Mouse (Mus musculus): ENCODE data around the gene Kcnd2.
A peak's percentile ranks its signal among the peaks of the same experiment; 100 is the strongest.
"Not testable (repeated sequence)": the region's sequence is repeated elsewhere in the genome, so short reads cannot be mapped to it uniquely, and the experiment has no call there.

The Kcnd2 gene

GRCm38 (mm10) chr6:21215491-21216191 is at the start of gene Kcnd2:
Kcnd2 (plus strand) TSS chr6:21215503.
- DNase-seq, result no peak

GRCm38 (mm10) chr6:21166611-21167010 is 48.7 kb upstream of the Kcnd2 start:
- no peak for DNase-seq

- DNase-seq, result no peak
Measured at GRCm38 (mm10) chr6:21195341-21195740, 20.0 kb upstream of the Kcnd2 start.

- DNase-seq, result peak; percentile 80
Measured at GRCm38 (mm10) chr6:21213865-21214672, 1.2 kb upstream of the Kcnd2 start.

GRCm38 (mm10) chr6:21214673-21215490 is 421 bp upstream of the Kcnd2 start:
- peak; percentile 82 for DNase-seq

GRCm38 (mm10) chr6:21216206-21217020 is 1.1 kb downstream of the Kcnd2 start:
- no peak for DNase-seq

- DNase-seq, result no peak
Measured at GRCm38 (mm10) chr6:21217156-21217555, 1.9 kb downstream of the Kcnd2 start.

- DNase-seq, result no peak
Measured at GRCm38 (mm10) chr6:21226124-21226523, 10.8 kb downstream of the Kcnd2 start.

- no peak for DNase-seq
Measured at GRCm38 (mm10) chr6:21259031-21259430, 43.7 kb downstream of the Kcnd2 start.

- no peak for DNase-seq
Measured at GRCm38 (mm10) chr6:21267897-21268296, 52.6 kb downstream of the Kcnd2 start.

- peak; percentile 7 for DNase-seq
Measured at GRCm38 (mm10) chr6:21277343-21277933, 62.1 kb downstream of the Kcnd2 start.

- DNase-seq, result no peak
Measured at GRCm38 (mm10) chr6:21304943-21305342, 89.6 kb downstream of the Kcnd2 start.

- no peak for DNase-seq
Measured at GRCm38 (mm10) chr6:21310159-21310558, 94.9 kb downstream of the Kcnd2 start.

GRCm38 (mm10) chr6:21321407-21321806 is 106.1 kb downstream of the Kcnd2 start:
- no peak for DNase-seq

GRCm38 (mm10) chr6:21322211-21322610 is 106.9 kb downstream of the Kcnd2 start:
- DNase-seq, result no peak

GRCm38 (mm10) chr6:21325251-21325650 is 109.9 kb downstream of the Kcnd2 start:
- peak; percentile 11 for DNase-seq

GRCm38 (mm10) chr6:21327081-21327737 is 111.9 kb downstream of the Kcnd2 start:
- DNase-seq, result no peak

- DNase-seq, result not testable (repeated sequence)
Measured at GRCm38 (mm10) chr6:21385298-21385697, 170.0 kb downstream of the Kcnd2 start.

GRCm38 (mm10) chr6:21391776-21392175 is 176.5 kb downstream of the Kcnd2 start:
- DNase-seq, result no peak

GRCm38 (mm10) chr6:21413656-21414055 is 198.4 kb downstream of the Kcnd2 start:
- DNase-seq, result no peak

- DNase-seq, result peak; percentile 62
Measured at GRCm38 (mm10) chr6:21418246-21418645, 202.9 kb downstream of the Kcnd2 start.

Data from right cerebral cortex, adult 18-20 months (tissue).